Mouse (Mus musculus): Measurements from ENCODE around the gene D1Ertd622e.

D1Ertd622e gene

GRCm38 (mm10) chr1:97661406-97662241 is at the start of gene D1Ertd622e:
Gene D1Ertd622e (minus strand): TSS chr1:97662074.
- no peak; the same call in 1 of the 2 replicates for TF ChIP-seq GATA4 (IDR thresholded peaks at IDR 0.05; ENCODE audit: insufficient replicate concordance, low read length)

DNA sequence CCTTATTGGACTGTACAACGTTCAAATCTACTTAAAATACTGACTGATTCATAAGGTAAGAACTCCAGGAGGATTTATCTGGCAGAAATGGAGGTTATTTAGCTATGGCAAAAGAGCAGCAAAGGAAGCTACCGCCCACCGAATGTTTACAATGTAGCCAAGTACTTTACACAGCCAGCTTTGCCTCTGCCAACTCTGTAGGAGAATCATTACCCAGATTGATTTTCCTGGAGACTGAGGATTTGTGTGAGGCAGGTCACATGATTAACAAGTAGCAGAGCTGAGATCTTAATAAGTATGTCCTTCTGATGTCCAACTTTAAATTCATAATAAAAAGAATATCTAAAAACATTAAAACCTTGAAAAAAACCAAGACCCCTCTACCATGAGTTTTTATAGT is 48.6 kb upstream of the D1Ertd622e start:
- TF ChIP-seq GATA4 (IDR thresholded peaks at IDR 0.05; ENCODE audit: insufficient replicate concordance, low read length): no peak

- no peak for TF ChIP-seq GATA4 (IDR thresholded peaks at IDR 0.05; ENCODE audit: insufficient replicate concordance, low read length)
These were observed 43.5 kb upstream of the D1Ertd622e start for GRCm38 (mm10) chr1:97705389-97705788.

DNA sequence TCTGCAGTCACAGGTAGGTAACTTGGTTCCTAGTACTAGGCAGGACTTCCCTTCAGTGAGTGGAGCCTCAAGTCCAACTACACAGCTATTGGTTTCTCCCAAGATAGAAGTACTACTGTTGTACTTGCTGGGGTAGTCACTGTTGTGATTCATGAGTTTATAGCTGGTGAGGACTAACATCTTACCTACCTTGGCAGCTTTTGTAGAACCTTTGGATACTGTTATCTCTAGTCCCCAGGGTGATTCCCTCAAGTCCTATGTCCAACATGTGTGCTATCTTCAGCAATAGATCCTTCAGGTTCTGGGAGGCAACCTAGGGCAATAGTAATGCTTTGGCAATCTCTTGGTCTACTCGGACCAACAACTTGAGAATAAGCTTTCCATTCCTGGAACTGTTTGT is 42.8 kb upstream of the D1Ertd622e start:
- no peak for TF ChIP-seq GATA4 (IDR thresholded peaks at IDR 0.05; ENCODE audit: insufficient replicate concordance, low read length)

- no peak for TF ChIP-seq GATA4 (IDR thresholded peaks at IDR 0.05; ENCODE audit: insufficient replicate concordance, low read length)
These were observed 37.2 kb upstream of the D1Ertd622e start for GRCm38 (mm10) chr1:97698956-97699570.

DNA sequence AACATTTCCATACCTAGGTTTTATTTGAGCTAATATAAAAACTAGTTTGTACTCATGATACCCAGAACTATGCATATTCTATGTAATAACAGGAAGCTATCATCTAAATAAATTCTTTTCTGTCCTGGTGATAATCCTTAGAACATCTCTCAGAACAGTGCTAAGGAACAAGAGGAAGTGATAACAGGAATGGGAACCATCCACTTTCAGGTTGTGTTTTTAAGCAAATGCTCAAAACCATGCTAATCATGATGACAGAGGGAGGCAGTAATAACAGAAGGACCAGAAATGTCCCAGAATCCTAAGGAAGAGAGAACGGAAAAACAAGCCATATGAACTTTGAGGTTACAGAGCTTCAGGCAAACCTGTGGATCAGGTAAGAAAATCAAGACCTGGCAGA is 35.4 kb upstream of the D1Ertd622e start:
- TF ChIP-seq GATA4 (IDR thresholded peaks at IDR 0.05; ENCODE audit: insufficient replicate concordance, low read length): no peak

- no peak for TF ChIP-seq GATA4 (IDR thresholded peaks at IDR 0.05; ENCODE audit: insufficient replicate concordance, low read length)
These were observed 32.0 kb upstream of the D1Ertd622e start for GRCm38 (mm10) chr1:97693825-97694224.

- no peak for TF ChIP-seq GATA4 (IDR thresholded peaks at IDR 0.05; ENCODE audit: insufficient replicate concordance, low read length)
These were observed 26.9 kb upstream of the D1Ertd622e start for GRCm38 (mm10) chr1:97688756-97689155.

DNA sequence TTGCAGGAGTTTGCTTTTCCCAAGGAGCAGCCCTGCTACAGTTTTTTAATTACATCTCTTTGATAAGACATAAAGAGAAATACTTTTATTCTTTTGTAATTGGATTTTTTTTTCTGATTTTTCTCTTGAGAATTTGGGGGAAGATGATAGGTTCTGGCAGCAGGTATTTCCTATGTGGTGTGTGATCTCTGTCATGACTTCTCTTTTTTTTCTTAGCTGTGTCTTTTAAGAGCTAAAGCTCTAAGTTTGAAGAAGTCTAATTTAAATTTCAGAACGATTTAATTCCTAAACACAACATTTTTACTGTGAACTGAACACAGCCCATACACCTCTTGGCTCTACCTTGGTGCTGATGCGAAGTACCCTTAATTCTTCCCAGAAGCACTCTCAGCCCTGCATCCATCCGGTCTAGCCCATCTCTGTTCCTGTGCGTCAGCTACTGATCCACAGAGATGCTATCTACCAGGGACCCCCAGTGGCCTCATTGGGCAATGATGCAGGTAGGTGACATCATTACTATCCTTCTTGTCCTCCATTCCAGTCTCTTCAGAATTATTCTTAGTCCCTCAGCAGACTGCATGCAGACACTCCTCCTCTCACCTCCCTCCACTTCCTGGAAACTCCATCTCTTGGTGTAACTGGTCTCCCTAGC is 14.8 kb upstream of the D1Ertd622e start:
- TF ChIP-seq GATA4 (IDR thresholded peaks at IDR 0.05; ENCODE audit: insufficient replicate concordance, low read length): no peak

DNA sequence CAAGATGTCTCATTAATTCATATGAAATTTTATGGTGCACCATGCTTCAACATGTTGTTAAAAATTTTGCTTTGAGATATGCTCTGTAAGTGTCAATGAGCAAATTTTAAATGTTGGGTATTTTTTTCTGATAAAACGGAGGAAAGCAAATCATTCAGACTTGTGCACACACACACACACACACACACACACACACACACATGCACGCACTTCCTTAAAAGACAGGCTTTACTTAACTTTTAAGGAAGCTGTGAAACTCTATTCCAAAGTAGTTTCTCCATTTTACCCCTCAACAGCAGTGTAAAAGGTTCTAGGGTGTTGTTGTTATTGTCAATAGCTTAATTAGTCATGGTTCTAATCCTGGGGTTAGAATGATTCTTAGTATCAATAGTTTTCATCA is 14.2 kb upstream of the D1Ertd622e start:
- TF ChIP-seq GATA4 (IDR thresholded peaks at IDR 0.05; ENCODE audit: insufficient replicate concordance, low read length): no peak

- TF ChIP-seq GATA4 (IDR thresholded peaks at IDR 0.05; ENCODE audit: insufficient replicate concordance, low read length): no peak
These were observed 11.0 kb upstream of the D1Ertd622e start for GRCm38 (mm10) chr1:97672849-97673248.

GRCm38 (mm10) chr1:97667288-97667687 is 5.4 kb upstream of the D1Ertd622e start:
- no peak for TF ChIP-seq GATA4 (IDR thresholded peaks at IDR 0.05; ENCODE audit: insufficient replicate concordance, low read length)

DNA sequence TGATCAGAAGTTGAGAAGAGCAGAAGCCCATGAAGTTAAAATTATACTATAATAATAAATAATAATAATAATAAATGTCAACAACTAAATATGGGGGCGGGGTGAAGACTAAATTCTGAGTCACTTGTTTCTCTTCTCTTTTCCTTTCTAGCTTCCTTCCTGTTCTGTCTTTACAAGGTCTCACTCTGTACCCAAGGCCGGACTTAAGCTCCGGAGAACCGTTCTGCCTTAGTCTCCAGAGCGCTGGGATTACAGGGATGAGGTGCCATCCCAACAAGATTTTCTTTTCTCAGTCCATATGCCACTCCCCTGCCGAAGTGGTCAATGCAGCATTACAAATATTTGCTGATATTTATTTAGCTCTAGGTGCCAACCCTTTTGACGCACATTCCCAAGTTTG is 450 bp upstream of the D1Ertd622e start:
- TF ChIP-seq GATA4 (IDR thresholded peaks at IDR 0.05; ENCODE audit: insufficient replicate concordance, low read length): no peak

DNA sequence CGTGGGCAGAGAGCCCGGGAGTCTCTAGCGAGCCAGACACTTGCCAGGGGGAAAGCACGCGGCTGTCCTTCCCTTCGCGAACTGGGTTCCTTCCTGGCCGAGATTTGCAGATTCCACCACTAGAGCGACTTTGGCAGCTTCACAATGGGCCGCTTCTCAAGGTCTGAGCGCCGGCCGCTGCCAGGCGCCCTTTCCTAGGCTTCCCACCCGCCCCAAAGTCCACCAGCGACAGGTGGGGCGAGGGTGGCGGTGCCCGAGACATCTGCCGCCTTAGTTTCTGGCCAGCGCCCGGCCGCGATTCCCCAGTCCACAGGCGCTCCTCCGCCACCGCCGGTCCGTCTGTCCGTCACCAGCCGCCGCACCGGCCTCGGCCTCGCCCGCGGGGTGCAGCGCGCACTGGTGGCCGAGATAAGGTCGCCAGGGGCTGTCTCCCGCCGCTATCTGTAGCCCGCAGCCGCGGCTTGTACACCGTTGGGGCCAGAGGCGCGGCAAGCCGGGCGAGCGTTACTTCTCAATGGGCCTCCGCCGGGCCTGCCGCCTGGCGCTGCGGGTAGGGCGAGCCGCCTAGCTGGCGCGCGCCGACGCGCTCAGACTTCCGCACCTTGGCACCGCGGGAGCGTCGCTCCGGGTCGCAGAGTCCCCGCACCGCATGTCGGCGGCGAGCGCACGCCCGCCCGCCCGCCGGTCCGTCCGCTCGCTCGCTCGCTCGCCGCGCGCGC is 1.0 kb downstream of the D1Ertd622e start:
- peak; percentile 46; the same call in 1 of the 2 replicates for TF ChIP-seq GATA4 (IDR thresholded peaks at IDR 0.05; ENCODE audit: insufficient replicate concordance, low read length)

DNA sequence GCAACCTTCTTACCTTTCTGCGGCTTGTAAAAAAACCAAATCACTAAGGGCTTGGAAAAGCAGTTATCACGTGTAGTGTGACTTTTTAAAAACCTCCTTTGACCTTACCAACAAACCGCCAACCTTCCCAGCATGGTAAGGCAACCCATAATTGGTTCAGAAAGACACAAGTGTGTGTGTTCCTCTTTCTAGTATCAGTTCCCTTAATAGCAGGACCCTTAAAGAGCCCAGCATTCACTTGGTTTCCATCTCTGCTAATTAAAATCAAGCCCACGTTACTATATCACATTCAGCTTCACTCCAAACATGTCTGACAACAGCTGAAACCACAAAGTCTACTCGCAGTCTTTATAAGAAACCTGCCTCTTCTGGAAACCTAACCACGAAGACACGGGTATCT is 2.5 kb downstream of the D1Ertd622e start:
- TF ChIP-seq GATA4 (IDR thresholded peaks at IDR 0.05; ENCODE audit: insufficient replicate concordance, low read length): no peak
